Mouse (Mus musculus) stomach, embryonic 14.5 days (tissue): ENCODE measurements around the gene Ntsr1. TPM values are rescaled to one million over a fixed set of nuclear protein-coding genes. Genes with fewer than 3 reads are reported as not detected.

Experiments
- ATAC-seq: fragments of 200-750 bp; cut with Nextera tagmentation; 2 replicates; pipeline ENCODE4 v1.8.0; 2017; ENCODE audit warnings: low read depth, moderate TSS enrichment; ENCODE audit not compliant: insufficient number of reproducible peaks, insufficient read depth, low FRiP score
- H3K27ac ChIP-seq: fragments of 300-500 bp; sonication (generic); 2 replicates; pipeline ENCODE4 v1.5.1; 2014; ENCODE audit warnings: mild to moderate bottlenecking, low read length, moderate library complexity, mixed read lengths
- H3K27me3 ChIP-seq: fragments of 300-500 bp; sonication (generic); 2 replicates; pipeline ENCODE4 v1.6.1; 2014; ENCODE audit warnings: low read length, control low read depth, mixed read lengths; ENCODE audit not compliant: control insufficient read depth, insufficient read depth
- H3K36me3 ChIP-seq: fragments of 300-500 bp; sonication (generic); 2 replicates; pipeline ENCODE4 v1.6.1; 2014; ENCODE audit warnings: mild to moderate bottlenecking, control low read depth, low read length, moderate library complexity, mixed read lengths; ENCODE audit not compliant: control insufficient read depth, insufficient read depth
- H3K4me1 ChIP-seq: fragments of 300-500 bp; sonication (generic); 2 replicates; pipeline ENCODE4 v1.6.1; 2014; ENCODE audit warnings: low read length, control low read depth, mixed read lengths; ENCODE audit not compliant: control insufficient read depth, insufficient read depth
- H3K4me2 ChIP-seq: fragments of 300-500 bp; sonication (generic); replicated peaks from 2 replicates; pipeline ENCODE4 v1.6.1; 2014; ENCODE audit warnings: low read depth, low read length, control low read depth
- H3K4me3 ChIP-seq: fragments of 300-500 bp; sonication (generic); 2 replicates; pipeline ENCODE4 v1.5.1; 2014; ENCODE audit warnings: low read depth, low read length, control low read depth
- H3K9ac ChIP-seq: fragments of 300-500 bp; sonication (generic); replicated peaks from 2 replicates; pipeline ENCODE4 v1.6.1; 2014; ENCODE audit warnings: low read depth, mild to moderate bottlenecking, control low read depth, low read length, moderate library complexity, mixed read lengths
- H3K9me3 ChIP-seq: fragments of 300-500 bp; sonication (generic); 2 replicates; pipeline ENCODE4 v1.6.1; 2016; ENCODE audit warnings: low read depth, low read length, control low read depth; ENCODE audit not compliant: control insufficient read depth
- WGBS: fragments of 180-500 bp; shearing (Covaris S2); extraction: QIAGEN DNeasy Blood & Tissue Kit; methylation state at CpG from one replicate; pipeline ENCODE4 v1.1.7; 2014; 5-methylcytosine and 5-hydroxymethylcytosine counted together
- polyA plus RNA-seq: library from polyadenylated mRNA; unstranded; fragments of >200 nt; fragmentation: Nextera tagmentation; extraction: Ambion mirVana; gene quantifications from 2 replicates; pipeline ENCODE4 v1.2.1, GENCODE M21; 2014

The Ntsr1 gene
- polyA plus RNA-seq, 1 experiment from 2014 or later: 2.0 TPM

DNA sequence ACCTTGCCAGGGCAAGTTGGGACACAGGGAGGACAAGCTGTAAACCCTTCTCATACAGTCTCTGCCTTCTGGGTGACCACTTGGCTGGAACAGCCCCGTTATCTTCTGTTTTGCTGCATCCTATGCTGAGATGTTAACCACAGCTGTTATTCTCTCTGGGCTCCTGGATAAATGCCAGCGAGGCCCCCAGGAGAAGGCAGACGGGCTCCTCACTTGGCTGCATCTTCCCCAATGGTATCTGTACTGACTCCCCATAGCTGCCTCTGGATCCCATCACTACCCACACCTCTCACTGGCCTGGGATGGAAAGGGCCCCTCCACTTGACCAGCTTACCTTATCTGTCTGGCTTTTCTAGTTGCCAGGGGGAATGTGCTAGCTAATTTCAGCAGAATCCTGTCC lies 13.2 kb downstream of the Ntsr1 start:
- Histone ChIP-seq H3K9ac (no peak overlapping the region), H3K36me3 (no peaks in the 10 kb centered on the region), H3K4me1 (peaks cover 25% of the 10 kb centered on the region), H3K27ac (no peak overlapping the region), H3K9me3 (no peaks in the 10 kb centered on the region), H3K4me3 (no peak overlapping the region), H3K27me3 (no peaks in the 10 kb centered on the region), H3K4me2 (no peak overlapping the region)
- 49% methylated on average over 3 of the region's 3 CpGs for WGBS
- ATAC-seq: no peak

- Histone ChIP-seq H3K36me3 (no peaks in the 10 kb centered on the region), H3K27ac (no peak overlapping the region), H3K4me2 (no peak overlapping the region), H3K9ac (no peak overlapping the region), H3K4me1 (peaks cover 25% of the 10 kb centered on the region), H3K27me3 (no peaks in the 10 kb centered on the region), H3K9me3 (no peaks in the 10 kb centered on the region), H3K4me3 (no peak overlapping the region)
- no peak for ATAC-seq
- WGBS: 62% methylated on average over 4 of the region's 4 CpGs
These were observed 14.1 kb downstream of the Ntsr1 start for GRCm38 (mm10) chr2:180513835-180514234.

DNA sequence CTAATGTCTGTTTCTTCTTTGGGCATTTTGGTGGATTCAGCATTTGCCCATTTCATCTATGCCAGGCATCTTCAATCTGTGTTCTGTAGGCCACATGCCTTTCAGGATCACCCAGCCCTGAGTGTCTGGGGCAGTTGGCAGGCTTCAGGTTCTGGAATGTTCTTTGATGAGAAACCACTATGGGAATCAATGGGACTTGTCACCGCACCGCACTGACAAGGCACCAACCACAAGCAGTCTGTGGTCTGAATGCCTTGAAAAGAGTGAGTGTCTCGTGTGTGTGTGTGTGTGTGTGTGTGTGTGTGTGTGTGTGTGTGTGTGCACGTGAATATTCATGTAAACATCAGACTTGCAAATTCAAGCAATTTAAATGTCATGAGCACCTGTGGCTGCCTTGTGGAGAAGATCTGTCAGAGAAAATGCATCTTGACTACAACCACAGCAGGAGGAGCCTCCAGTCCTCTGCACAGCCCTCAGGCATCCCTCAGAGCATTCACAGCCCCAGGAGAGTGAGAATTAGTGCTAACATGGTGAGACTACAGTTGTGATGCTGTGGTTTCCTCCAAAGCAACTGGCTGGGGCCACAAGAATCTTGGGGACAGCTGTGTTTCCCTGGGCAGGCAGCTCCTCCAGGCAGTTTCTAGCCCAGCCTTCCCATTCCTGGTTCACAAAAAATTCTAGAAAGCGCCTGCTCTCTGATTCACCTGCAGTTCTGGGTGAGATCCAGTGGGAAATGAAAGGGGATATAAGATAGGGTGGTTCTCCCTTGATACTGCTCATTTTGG lies 21.9 kb downstream of the Ntsr1 start:
- Histone ChIP-seq H3K27ac (no peak overlapping the region), H3K4me3 (no peak overlapping the region), H3K27me3 (no peaks in the 10 kb centered on the region), H3K9me3 (no peaks in the 10 kb centered on the region), H3K4me2 (no peak overlapping the region), H3K4me1 (no peaks in the 10 kb centered on the region), H3K36me3 (no peaks in the 10 kb centered on the region), H3K9ac (no peak overlapping the region)
- no peak for ATAC-seq
- WGBS: 66% methylated on average over 5 of the region's 5 CpGs

GRCm38 (mm10) chr2:180522825-180523224 lies 23.0 kb downstream of the Ntsr1 start:
- no peak overlapping the region for H3K4me3 ChIP-seq
- no peak for ATAC-seq
- no peak overlapping the region for H3K4me2 ChIP-seq
- no peaks in the 10 kb centered on the region for H3K4me1 ChIP-seq
- H3K27ac ChIP-seq: no peak overlapping the region
- no peaks in the 10 kb centered on the region for H3K9me3 ChIP-seq
- H3K27me3 ChIP-seq: 0 out of 2 replicates have a peak, but pooled peaks cover 3% of the 10 kb centered on the region
- no peak overlapping the region for H3K9ac ChIP-seq
- WGBS: 70% methylated on average over 4 of the region's 4 CpGs
- no peaks in the 10 kb centered on the region for H3K36me3 ChIP-seq

- no peak for ATAC-seq
- H3K4me2 ChIP-seq: no peak overlapping the region
- no peak overlapping the region for H3K4me3 ChIP-seq
- H3K27ac ChIP-seq: no peak overlapping the region
- 64% methylated on average over 7 of the region's 7 CpGs for WGBS
- H3K9me3 ChIP-seq: no peaks in the 10 kb centered on the region
- peaks cover 7% of the 10 kb centered on the region; the same call in 1 of the 2 replicates for H3K4me1 ChIP-seq
- H3K27me3 ChIP-seq: 0 out of 2 replicates have a peak, but pooled peaks cover 3% of the 10 kb centered on the region
- H3K9ac ChIP-seq: no peak overlapping the region
- no peaks in the 10 kb centered on the region for H3K36me3 ChIP-seq
These were observed 27.7 kb downstream of the Ntsr1 start for GRCm38 (mm10) chr2:180527447-180527846.

- Histone ChIP-seq H3K4me1 (peaks cover 10% of the 10 kb centered on the region; the same call in 1 of the 2 replicates), H3K9ac (no peak overlapping the region), H3K9me3 (no peaks in the 10 kb centered on the region), H3K4me2 (no peak overlapping the region), H3K27me3 (0 out of 2 replicates have a peak, but pooled peaks cover 3% of the 10 kb centered on the region), H3K27ac (no peak overlapping the region), H3K36me3 (no peaks in the 10 kb centered on the region), H3K4me3 (no peak overlapping the region)
- no peak for ATAC-seq
- WGBS: 20% methylated on average over 8 of the region's 8 CpGs
These were observed 28.1 kb downstream of the Ntsr1 start for GRCm38 (mm10) chr2:180527883-180528282.

DNA sequence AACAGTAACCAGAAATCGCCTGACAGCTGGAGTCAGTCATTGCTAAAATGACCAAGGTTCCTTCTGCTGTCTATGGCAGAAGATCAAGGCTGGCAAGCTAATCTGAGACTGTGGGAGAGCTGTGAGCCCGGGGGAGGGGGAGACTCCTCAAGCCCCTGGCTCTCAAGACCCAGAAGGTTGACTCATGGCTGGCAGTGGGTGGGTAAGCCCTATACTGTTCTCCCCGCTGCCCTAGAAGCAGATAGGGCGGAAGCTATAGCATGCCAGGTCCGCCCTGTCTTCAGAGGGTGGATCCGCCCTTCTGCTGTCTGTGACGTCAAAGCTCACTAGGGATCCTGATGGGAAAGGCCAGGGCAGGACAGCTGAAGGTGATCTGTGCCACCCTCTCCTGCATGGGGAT lies 30.4 kb downstream of the Ntsr1 start:
- 43% methylated on average over 7 of the region's 7 CpGs for WGBS
- H3K9me3 ChIP-seq: no peaks in the 10 kb centered on the region
- H3K4me1 ChIP-seq: peaks cover 15% of the 10 kb centered on the region; the same call in 1 of the 2 replicates
- H3K27ac ChIP-seq: no peak overlapping the region
- H3K27me3 ChIP-seq: 0 out of 2 replicates have a peak, but pooled peaks cover 3% of the 10 kb centered on the region
- no peak overlapping the region for H3K9ac ChIP-seq
- H3K4me3 ChIP-seq: no peak overlapping the region
- H3K4me2 ChIP-seq: no peak overlapping the region
- no peak for ATAC-seq
- H3K36me3 ChIP-seq: no peaks in the 10 kb centered on the region

DNA sequence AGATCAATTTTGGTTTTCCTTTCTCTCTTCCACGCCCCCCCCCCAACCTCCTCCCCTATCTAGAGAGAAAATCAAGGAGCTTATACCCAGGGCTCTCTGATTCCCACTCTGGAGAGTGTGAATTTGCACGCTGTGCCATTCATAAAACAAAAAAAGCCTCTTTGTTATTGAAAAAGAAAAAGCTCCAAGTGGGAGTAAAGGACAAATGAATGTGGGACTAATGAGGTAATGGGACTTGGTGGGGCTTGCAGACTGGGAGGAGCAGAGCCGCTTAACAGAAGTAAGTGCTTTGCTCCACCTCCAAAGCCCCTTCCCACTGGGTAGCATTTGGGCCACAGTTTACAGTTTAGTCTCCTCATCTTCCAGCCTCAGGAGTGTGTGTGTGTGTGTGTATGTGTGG lies 30.8 kb downstream of the Ntsr1 start:
- WGBS: 41% methylated on average over 3 of the region's 3 CpGs
- Histone ChIP-seq H3K9me3 (no peaks in the 10 kb centered on the region), H3K4me3 (no peak overlapping the region), H3K4me1 (peaks cover 15% of the 10 kb centered on the region; the same call in 1 of the 2 replicates), H3K27me3 (0 out of 2 replicates have a peak, but pooled peaks cover 3% of the 10 kb centered on the region), H3K27ac (no peak overlapping the region), H3K4me2 (no peak overlapping the region), H3K9ac (no peak overlapping the region), H3K36me3 (no peaks in the 10 kb centered on the region)
- no peak for ATAC-seq
